Mouse (Mus musculus) gastrocnemius, postnatal 14 days (tissue): ENCODE measurements around the gene Rab20. TPM values are rescaled to one million over a fixed set of nuclear protein-coding genes. Genes with fewer than 3 reads are reported as not detected.

Source experiments
- DNase-seq: peaks from one replicate; pipeline ENCODE4 v3.0.0; 2021; ENCODE audit warnings: mixed read lengths
- intact Hi-C: fragments of 180-260 bp; cut with DNase I; formaldehyde crosslinking; loops from one replicate; pipeline ENCODE4 v1.15.1; 2025; ENCODE audit warnings: low total_unique reads
- total RNA-seq, 2 experiments: library from RNA; stranded (reverse); gene quantifications; 2 replicates each; pipeline ENCODE4 v1.2.3; 2021

Rab20 gene
- total RNA-seq, 2 experiments from 2014 or later: 0.53 to 0.69 TPM

GRCm38 (mm10) chr8:11419645-11420044 lies 58.9 kb downstream of the Rab20 start:
- intact Hi-C loops: loop anchor here (10.0 kb wide), 1 partner anchor 65 kb away; no protein-coding TSS in a partner anchor
- DNase-seq: peak; percentile 54

GRCm38 (mm10) chr8:11419232-11419631 lies 59.3 kb downstream of the Rab20 start:
- DNase-seq: peak; percentile 76
- intact Hi-C loops: no loop called here

GRCm38 (mm10) chr8:11417762-11418161 lies 60.7 kb downstream of the Rab20 start:
- intact Hi-C loops: no loop called here
- no peak for DNase-seq

GRCm38 (mm10) chr8:11415089-11415488 lies 63.4 kb downstream of the Rab20 start:
- DNase-seq: no peak
- intact Hi-C loops: no loop called here

GRCm38 (mm10) chr8:11414304-11414703 lies 64.2 kb downstream of the Rab20 start:
- intact Hi-C loops: loop anchor here (5.0 kb wide), 1 partner anchor 157 kb away; no protein-coding TSS in a partner anchor
- no peak for DNase-seq

GRCm38 (mm10) chr8:11412450-11412849 lies 66.1 kb downstream of the Rab20 start:
- DNase-seq: no peak
- intact Hi-C loops: loop anchor here (5.0 kb wide), 1 partner anchor 155 kb away; no protein-coding TSS in a partner anchor

GRCm38 (mm10) chr8:11411504-11412124 lies 66.9 kb downstream of the Rab20 start:
- DNase-seq: peak; percentile 65
- intact Hi-C loops: loop anchor here (5.0 kb wide), 1 partner anchor 154 kb away; no protein-coding TSS in a partner anchor

- intact Hi-C loops: no loop called here
- peak; percentile 87 for DNase-seq
These were observed 72.6 kb downstream of the Rab20 start for GRCm38 (mm10) chr8:11405722-11406481.

- intact Hi-C loops: no loop called here
- peak; percentile 52 for DNase-seq
These were observed 73.9 kb downstream of the Rab20 start for GRCm38 (mm10) chr8:11404614-11405013.

GRCm38 (mm10) chr8:11403813-11404212 lies 74.7 kb downstream of the Rab20 start:
- DNase-seq: no peak
- intact Hi-C loops: no loop called here

Other genes starting within 250 kb of the Rab20 start
- gene Col4a2, start 165.9 kb downstream of the Rab20 start, total RNA-seq: 100 to 1,000 TPM; 297 to 319 TPM
- 100 to 1,000 TPM; 636 to 736 TPM for gene Col4a1, start 165.9 kb downstream of the Rab20 start, total RNA-seq
- 10 to 100 TPM; 23.4 to 27.3 TPM for gene Naxd, start 18.8 kb upstream of the Rab20 start, total RNA-seq
- gene Cars2, start 72.1 kb upstream of the Rab20 start, total RNA-seq: 10 to 100 TPM; 12.8 to 13.8 TPM
- 10 to 100 TPM; 21.0 to 21.2 TPM for gene Ing1, start 76.9 kb upstream of the Rab20 start, total RNA-seq
- gene Ankrd10, start 157.0 kb upstream of the Rab20 start, total RNA-seq: 10 to 100 TPM; 24.4 to 25.2 TPM
- gene 1700016D06Rik, start 222.4 kb upstream of the Rab20 start, total RNA-seq: not detected
- 10 to 100 TPM; 54.5 to 64.7 TPM for gene Arhgef7, start 249.0 kb upstream of the Rab20 start, total RNA-seq